Comparison of ENCODE assay signal across 29 mouse cellular contexts in the genomic region with DNA sequence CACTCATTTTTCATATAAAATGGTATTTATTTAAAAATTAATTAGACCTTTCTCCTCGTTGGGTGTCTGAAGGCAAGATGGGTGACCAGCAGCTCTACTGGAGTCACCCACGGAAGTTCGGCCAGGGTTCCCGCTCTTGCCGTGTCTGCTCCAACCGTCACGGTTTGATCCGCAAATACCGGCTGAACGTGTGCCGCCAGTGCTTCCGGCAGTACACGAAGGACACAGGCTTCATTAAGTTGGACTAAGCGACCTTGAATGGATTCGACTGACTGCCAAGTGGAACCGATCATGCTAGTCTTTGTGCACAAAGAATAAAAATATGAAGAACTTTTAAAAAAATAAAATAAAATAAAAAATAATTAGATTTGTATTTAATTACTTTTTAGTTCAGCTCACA. TPM values are rescaled to one million over a fixed set of nuclear protein-coding genes. Genes with fewer than 3 reads are reported as not detected.
A peak's percentile ranks its signal among the peaks of the same experiment; 100 is the strongest.
DNase-seq lines count a peak whose midpoint lies in the region; ATAC-seq and TF ChIP-seq lines count a peak whose summit lies in the region.
"Had no signal": no experiment of that assay in that cellular context is flagged by ENCODE, and none has a peak within 500 bp of the region (broad histone marks: within the 10 kb centered on the region; RNA-seq: fewer than 3 reads in every experiment).

No protein-coding gene starts in this region.

- H3K4me1 ChIP-seq in forebrain, embryonic 12.5 days, result peaks cover 45% of the 10 kb centered on the region
- peaks cover 33% of the 10 kb centered on the region for H3K4me1 ChIP-seq in forebrain, postnatal 0 days (ENCODE audit: insufficient read depth)
- H3K4me1 ChIP-seq in hindbrain, embryonic 12.5 days, result peaks cover 46% of the 10 kb centered on the region
- peaks cover 53% of the 10 kb centered on the region for H3K4me1 ChIP-seq in hindbrain, embryonic 14.5 days (replicated peaks; ENCODE audit: control insufficient read depth, insufficient read depth, low read length)
- H3K4me1 ChIP-seq in midbrain, embryonic 15.5 days, result peaks cover 57% of the 10 kb centered on the region
- peaks cover 42% of the 10 kb centered on the region for H3K4me1 ChIP-seq in midbrain, embryonic 16.5 days (ENCODE audit: control insufficient read depth, insufficient read depth, low read length)

- H3K36me3 ChIP-seq in forebrain, embryonic 12.5 days (replicated peaks), result no peaks in the 10 kb centered on the region
- no peaks in the 10 kb centered on the region for H3K36me3 ChIP-seq in forebrain, postnatal 0 days (ENCODE audit: insufficient read depth)
- H3K36me3 ChIP-seq in hindbrain, embryonic 12.5 days, result no peaks in the 10 kb centered on the region
- no peaks in the 10 kb centered on the region for H3K36me3 ChIP-seq in hindbrain, embryonic 14.5 days (replicated peaks; ENCODE audit: control insufficient read depth, insufficient read depth)
- H3K36me3 ChIP-seq in midbrain, embryonic 15.5 days (replicated peaks), result no peaks in the 10 kb centered on the region
- no peaks in the 10 kb centered on the region for H3K36me3 ChIP-seq in midbrain, embryonic 16.5 days (ENCODE audit: control insufficient read depth, insufficient read depth, low read length)
- H3K36me3 ChIP-seq: embryonic facial prominence, embryonic 12.5 days; heart, embryonic 10.5 days; hindbrain, embryonic 15.5 days; liver, embryonic 12.5 days; midbrain, embryonic 12.5 days; neural tube, embryonic 12.5 days had no signal

- H3K9ac ChIP-seq in forebrain, embryonic 12.5 days, result no peak overlapping the region
- H3K9ac ChIP-seq in forebrain, postnatal 0 days, result no peak overlapping the region
- H3K9ac ChIP-seq in hindbrain, embryonic 12.5 days, result no peak overlapping the region
- no peak overlapping the region for H3K9ac ChIP-seq in hindbrain, embryonic 14.5 days
- no peak overlapping the region for H3K9ac ChIP-seq in midbrain, embryonic 15.5 days
- no peak overlapping the region for H3K9ac ChIP-seq in midbrain, embryonic 16.5 days (ENCODE audit: low read depth, low read length)
- H3K9ac ChIP-seq: embryonic facial prominence, embryonic 12.5 days; hindbrain, embryonic 15.5 days; liver, embryonic 12.5 days; liver, postnatal 0 days; midbrain, embryonic 12.5 days; neural tube, embryonic 12.5 days had no signal

- H3K27me3 ChIP-seq in forebrain, embryonic 12.5 days, result no peaks in the 10 kb centered on the region
- H3K27me3 ChIP-seq in forebrain, postnatal 0 days (ENCODE audit: insufficient read depth, low read length), result no peaks in the 10 kb centered on the region
- H3K27me3 ChIP-seq in hindbrain, embryonic 12.5 days, result no peaks in the 10 kb centered on the region
- no peaks in the 10 kb centered on the region for H3K27me3 ChIP-seq in hindbrain, embryonic 14.5 days (ENCODE audit: control insufficient read depth, insufficient read depth, low read length)
- H3K27me3 ChIP-seq in midbrain, embryonic 15.5 days (replicated peaks), result no peaks in the 10 kb centered on the region
- H3K27me3 ChIP-seq in midbrain, embryonic 16.5 days (ENCODE audit: control insufficient read depth, insufficient read depth, low read depth, low read length), result no peaks in the 10 kb centered on the region
- H3K27me3 ChIP-seq: embryonic facial prominence, embryonic 12.5 days; hindbrain, embryonic 15.5 days; liver, embryonic 12.5 days; midbrain, embryonic 12.5 days; neural tube, embryonic 12.5 days had no signal

- H3K4me3 ChIP-seq in forebrain, embryonic 12.5 days (replicated peaks), result no peak overlapping the region
- no peak overlapping the region for H3K4me3 ChIP-seq in forebrain, postnatal 0 days (ENCODE audit: low read depth, low read length)
- H3K4me3 ChIP-seq in hindbrain, embryonic 12.5 days, result no peak overlapping the region
- no peak overlapping the region for H3K4me3 ChIP-seq in hindbrain, embryonic 14.5 days (replicated peaks; ENCODE audit: low read length)
- H3K4me3 ChIP-seq in midbrain, embryonic 15.5 days, result no peak overlapping the region
- no peak overlapping the region for H3K4me3 ChIP-seq in midbrain, embryonic 16.5 days (ENCODE audit: low read depth, low read length)
- H3K4me3 ChIP-seq: embryonic facial prominence, embryonic 12.5 days; heart, embryonic 10.5 days; hindbrain, embryonic 15.5 days; liver, embryonic 12.5 days; midbrain, embryonic 12.5 days; myocyte; neural tube, embryonic 12.5 days had no signal

- H3K27ac ChIP-seq in forebrain, embryonic 12.5 days, result 0 out of 2 replicates have a peak overlapping the region, but pooled peaks have one; percentile 19
- H3K27ac ChIP-seq in forebrain, postnatal 0 days (ENCODE audit: low read depth, low read length), result no peak overlapping the region
- H3K27ac ChIP-seq in hindbrain, embryonic 12.5 days, result 0 out of 2 replicates have a peak overlapping the region, but pooled peaks have one; percentile 58
- no peak overlapping the region for H3K27ac ChIP-seq in hindbrain, embryonic 14.5 days
- H3K27ac ChIP-seq in midbrain, embryonic 15.5 days, result peak overlapping the region; percentile 36; the same call in 1 of the 2 replicates
- no peak overlapping the region for H3K27ac ChIP-seq in midbrain, embryonic 16.5 days (ENCODE audit: low read length)
- H3K27ac ChIP-seq: embryonic facial prominence, embryonic 12.5 days; heart, embryonic 10.5 days; liver, embryonic 12.5 days; neural tube, embryonic 12.5 days had no signal

- DNase-seq in forebrain, postnatal 0 days, result no peak
- DNase-seq in hindbrain, embryonic 14.5 days (ENCODE audit: low spot score), result no peak
- no peak for DNase-seq in layer of hippocampus, postnatal 10 days (ENCODE audit: low spot score in 2 of 2)
- DNase-seq: cerebellum, adult 11-12 months; cerebellum, adult 9-11 months; embryo, embryonic 11 days; gastrocnemius, postnatal 14 days; heart, postnatal 36 days; kidney, adult 18-20 months; kidney, postnatal 4 days; layer of hippocampus, postnatal 36 days; left cerebral cortex, postnatal 4 days; liver, postnatal 0 days; lung, postnatal 36 days; right cerebral cortex, adult 18-20 months; spleen, adult 18-20 months; thymus, postnatal 14 days had no signal

- H3K9me3 ChIP-seq in forebrain, embryonic 12.5 days, result no peaks in the 10 kb centered on the region
- no peaks in the 10 kb centered on the region for H3K9me3 ChIP-seq in forebrain, postnatal 0 days (ENCODE audit: low read length)
- no peaks in the 10 kb centered on the region for H3K9me3 ChIP-seq in hindbrain, embryonic 12.5 days (replicated peaks)
- no peaks in the 10 kb centered on the region for H3K9me3 ChIP-seq in hindbrain, embryonic 14.5 days (ENCODE audit: control insufficient read depth, low read length)
- H3K9me3 ChIP-seq in midbrain, embryonic 15.5 days, result no peaks in the 10 kb centered on the region
- no peaks in the 10 kb centered on the region for H3K9me3 ChIP-seq in midbrain, embryonic 16.5 days (replicated peaks; ENCODE audit: control insufficient read depth, low read length, poor library complexity, severe bottlenecking)
- H3K9me3 ChIP-seq: embryonic facial prominence, embryonic 12.5 days; heart, embryonic 10.5 days; hindbrain, embryonic 15.5 days; liver, embryonic 12.5 days; midbrain, embryonic 12.5 days; neural tube, embryonic 12.5 days had no signal

- 88% methylated on average over 16 of the region's 16 CpGs for WGBS in forebrain, embryonic 12.5 days
- 55% methylated on average over 16 of the region's 16 CpGs for WGBS in forebrain, postnatal 0 days
- 80% methylated on average over 16 of the region's 16 CpGs for WGBS in hindbrain, embryonic 12.5 days
- WGBS in hindbrain, embryonic 14.5 days, result 67% methylated on average over 16 of the region's 16 CpGs
- WGBS in midbrain, embryonic 15.5 days, result 61% methylated on average over 16 of the region's 16 CpGs
- WGBS in midbrain, embryonic 16.5 days, result 71% methylated on average over 16 of the region's 16 CpGs

- no peak overlapping the region for H3K4me2 ChIP-seq in forebrain, embryonic 12.5 days
- H3K4me2 ChIP-seq in forebrain, postnatal 0 days (ENCODE audit: low read depth), result no peak overlapping the region
- H3K4me2 ChIP-seq in hindbrain, embryonic 12.5 days (replicated peaks), result no peak overlapping the region
- no peak overlapping the region for H3K4me2 ChIP-seq in hindbrain, embryonic 14.5 days (replicated peaks)
- no peak overlapping the region for H3K4me2 ChIP-seq in midbrain, embryonic 15.5 days
- no peak overlapping the region for H3K4me2 ChIP-seq in midbrain, embryonic 16.5 days (ENCODE audit: low read length)
- H3K4me2 ChIP-seq: embryonic facial prominence, embryonic 12.5 days; hindbrain, embryonic 15.5 days; liver, embryonic 12.5 days; midbrain, embryonic 12.5 days; neural tube, embryonic 12.5 days had no signal

- no peak for TF ChIP-seq CTCF in forebrain, postnatal 0 days (IDR thresholded peaks at IDR 0.05; ENCODE audit: low read depth)

- no peak for ATAC-seq in forebrain, embryonic 12.5 days (ENCODE audit: low FRiP score)
- no peak for ATAC-seq in forebrain, postnatal 0 days
- no peak for ATAC-seq in hindbrain, embryonic 12.5 days (ENCODE audit: low FRiP score)
- ATAC-seq in hindbrain, embryonic 14.5 days (ENCODE audit: low FRiP score), result no peak
- no peak for ATAC-seq in midbrain, embryonic 15.5 days (replicated peaks)
- ATAC-seq in midbrain, embryonic 16.5 days, result no peak
- ATAC-seq: CD4-positive, CD25-positive, alpha-beta regulatory T cell, adult 4 months; liver, embryonic 12.5 days; liver, postnatal 0 days had no signal

RNA-seq across cellular contexts. Expression of a gene that starts 29.1 kb away (rescaled TPM):
- polyA plus RNA-seq in forebrain, embryonic 12.5 days (2016; fragmentation: Nextera tagmentation; extraction: Ambion mirVana), result 36.6 and 39.9 TPM in 2 replicates
- total RNA-seq in forebrain, postnatal 0 days (2014; rRNA removed), result 39.4 and 56.7 TPM in 2 replicates
- polyA plus RNA-seq in forebrain, postnatal 0 days (2015; fragmentation: Nextera tagmentation; extraction: Ambion mirVana), result 13.2 and 21.2 TPM in 2 replicates
- 44.8 and 48.9 TPM in 2 replicates for polyA plus RNA-seq in hindbrain, embryonic 12.5 days (2016; fragmentation: Nextera tagmentation; extraction: Ambion mirVana)
- polyA plus RNA-seq in hindbrain, embryonic 14.5 days (2014; fragmentation: Nextera tagmentation; extraction: Ambion mirVana), result 49.9 and 50.7 TPM in 2 replicates
- polyA plus RNA-seq in midbrain, embryonic 15.5 days (2015; fragmentation: Nextera tagmentation; extraction: Ambion mirVana), result 39.7 and 44.6 TPM in 2 replicates
- 37.4 and 38.6 TPM in 2 replicates for polyA plus RNA-seq in midbrain, embryonic 16.5 days (2015; fragmentation: Nextera tagmentation; extraction: Ambion mirVana)
- 100 to 1,000 TPM; 256 to 268 TPM for total RNA-seq in layer of hippocampus, postnatal 10 days (2021)

Comparison
In these comparisons a context has a peak if more than half of its experiments do, and no peak if none do; other contexts are left out.
1. H3K27ac ChIP-seq: peak in forebrain, embryonic 12.5 days (single experiment), hindbrain, embryonic 12.5 days (single experiment) and midbrain, embryonic 15.5 days (single experiment); none in forebrain, postnatal 0 days (single experiment), hindbrain, embryonic 14.5 days (single experiment) and midbrain, embryonic 16.5 days (single experiment).